Mouse (Mus musculus): ENCODE results near the gene Mpzl3. TPM values are rescaled to one million over a fixed set of nuclear protein-coding genes. Genes with fewer than 3 reads are reported as not detected.

The Mpzl3 gene
- polyA plus RNA-seq, 1 experiment from 2014 or later, result 13.9 TPM

Other genes starting within 250 kb of the Mpzl3 start
- gene Kmt2a, start 173.9 kb upstream of the Mpzl3 start, polyA plus RNA-seq (2015; fragmentation: Nextera tagmentation; extraction: Ambion mirVana), result 12.4 and 13.7 TPM in 2 replicates
- gene Atp5l, start 134.4 kb upstream of the Mpzl3 start, polyA plus RNA-seq (2015; fragmentation: Nextera tagmentation; extraction: Ambion mirVana), result 568 and 652 TPM in 2 replicates
- 23.9 and 24.8 TPM in 2 replicates for gene Ube4a, start 89.6 kb upstream of the Mpzl3 start, polyA plus RNA-seq (2015; fragmentation: Nextera tagmentation; extraction: Ambion mirVana)
- gene Cd3g, start 74.8 kb upstream of the Mpzl3 start, polyA plus RNA-seq (2015; fragmentation: Nextera tagmentation; extraction: Ambion mirVana), result 0.51 and 0.76 TPM in 2 replicates
- gene Cd3d, start 73.4 kb upstream of the Mpzl3 start, polyA plus RNA-seq (2015; fragmentation: Nextera tagmentation; extraction: Ambion mirVana), result 0.28 TPM in 1 of 2 replicates, not detected in the other
- 0.38 and 0.45 TPM in 2 replicates for gene Cd3e, start 45.6 kb upstream of the Mpzl3 start, polyA plus RNA-seq (2015; fragmentation: Nextera tagmentation; extraction: Ambion mirVana)
- gene Mpzl2, start 15.4 kb upstream of the Mpzl3 start, polyA plus RNA-seq (2015; fragmentation: Nextera tagmentation; extraction: Ambion mirVana), result 41.0 and 46.0 TPM in 2 replicates
- 0.37 and 0.63 TPM in 2 replicates for gene Jaml, start 24.0 kb downstream of the Mpzl3 start, polyA plus RNA-seq (2015; fragmentation: Nextera tagmentation; extraction: Ambion mirVana)
- gene Scn2b, start 62.6 kb downstream of the Mpzl3 start, polyA plus RNA-seq (2015; fragmentation: Nextera tagmentation; extraction: Ambion mirVana), result 4.6 and 4.9 TPM in 2 replicates
- gene Scn4b, start 83.2 kb downstream of the Mpzl3 start, polyA plus RNA-seq (2015; fragmentation: Nextera tagmentation; extraction: Ambion mirVana), result 0.46 and 0.86 TPM in 2 replicates
- 0.15 and 0.30 TPM in 2 replicates for gene BC049352, start 126.8 kb downstream of the Mpzl3 start, polyA plus RNA-seq (2015; fragmentation: Nextera tagmentation; extraction: Ambion mirVana)
- gene Tmprss4, start 148.9 kb downstream of the Mpzl3 start, polyA plus RNA-seq (2015; fragmentation: Nextera tagmentation; extraction: Ambion mirVana), result 22.6 and 23.2 TPM in 2 replicates
- 1.3 and 1.4 TPM in 2 replicates for gene Il10ra, start 214.0 kb downstream of the Mpzl3 start, polyA plus RNA-seq (2015; fragmentation: Nextera tagmentation; extraction: Ambion mirVana)